Mouse (Mus musculus): ENCODE measurements around the gene Irgc1. TPM values are rescaled to one million over a fixed set of nuclear protein-coding genes. Genes with fewer than 3 reads are reported as not detected.
A peak's percentile ranks its signal among the peaks of the same experiment; 100 is the strongest.
"Not testable (repeated sequence)": the region's sequence is repeated elsewhere in the genome, so short reads cannot be mapped to it uniquely, and the experiment has no call there.

Irgc1 gene
- total RNA-seq (2014; fragmentation: Nextera tagmentation) (not detected in 2 replicates), total RNA-seq (2017) (not detected in 2 replicates)

- ATAC-seq (replicated peaks; ENCODE audit: poor library complexity, severe bottlenecking), result peak; percentile 50
Observed at GRCm38 (mm10) chr7:24451855-24452311, at the start of gene Irgc1. Gene Irgc1, minus strand, starts transcription at chr7:24452297.

- ATAC-seq (replicated peaks; ENCODE audit: poor library complexity, severe bottlenecking), result no peak
Observed at GRCm38 (mm10) chr7:24501492-24501891, 49.4 kb upstream of the Irgc1 start.

DNA sequence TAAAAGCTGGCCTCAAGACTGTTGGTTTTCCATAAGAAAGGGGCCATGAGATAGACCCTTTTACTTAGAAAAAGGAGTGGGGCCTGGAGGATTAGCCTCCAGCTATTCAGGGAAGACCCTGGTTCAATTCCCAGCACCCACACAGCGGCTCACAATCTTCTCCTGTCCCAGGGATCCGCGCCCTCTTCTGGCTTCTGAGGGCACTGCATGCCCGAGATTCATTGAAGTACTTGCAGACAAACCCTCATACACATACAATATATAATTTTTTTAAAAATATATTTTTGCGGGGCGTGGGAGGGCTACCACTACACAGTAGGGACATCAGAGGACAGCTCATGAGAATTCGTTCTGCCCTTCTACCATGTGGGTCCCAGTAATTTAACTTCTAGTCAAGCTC is 48.8 kb upstream of the Irgc1 start:
- ATAC-seq (replicated peaks; ENCODE audit: poor library complexity, severe bottlenecking), result no peak; the same call in 1 of the 2 replicates

DNA sequence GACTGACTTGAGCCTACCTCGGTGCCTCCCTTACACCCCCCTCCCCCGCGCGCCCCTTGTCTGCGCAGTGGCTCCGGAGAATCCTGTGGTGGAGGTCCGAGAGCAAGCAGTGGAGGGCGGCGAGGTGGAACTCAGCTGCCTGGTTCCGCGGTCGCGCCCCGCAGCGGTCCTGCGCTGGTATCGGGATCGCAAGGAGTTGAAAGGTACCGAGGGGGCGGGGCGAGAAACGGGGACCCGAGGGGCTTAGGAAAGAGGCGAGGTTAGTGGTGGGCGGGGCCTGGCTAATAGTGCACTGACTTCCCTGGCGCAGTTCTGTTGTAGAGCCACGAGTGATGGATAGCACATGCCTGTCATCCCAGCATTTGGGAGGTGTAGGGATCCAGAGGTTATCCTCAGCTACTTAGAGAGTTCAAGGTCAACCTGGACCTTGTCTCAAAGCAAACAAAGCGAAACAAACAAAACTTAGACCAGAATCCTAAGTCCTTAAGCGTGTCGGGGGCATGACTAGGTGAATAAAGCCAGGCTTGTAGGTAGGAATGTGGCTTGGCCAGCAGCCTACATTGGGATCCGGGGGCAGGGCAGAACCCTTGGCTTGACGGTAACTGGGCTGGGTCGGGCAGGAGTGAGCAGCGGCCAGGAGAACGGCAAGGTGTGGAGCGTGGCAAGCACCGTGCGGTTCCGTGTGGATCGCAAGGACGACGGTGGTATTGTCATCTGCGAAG is 47.9 kb upstream of the Irgc1 start:
- ATAC-seq (replicated peaks; ENCODE audit: poor library complexity, severe bottlenecking), result peak; percentile 42

- no peak for ATAC-seq (replicated peaks; ENCODE audit: poor library complexity, severe bottlenecking)
Observed at GRCm38 (mm10) chr7:24488303-24488702, 36.2 kb upstream of the Irgc1 start.

GRCm38 (mm10) chr7:24487403-24487802 is 35.3 kb upstream of the Irgc1 start:
- ATAC-seq (replicated peaks; ENCODE audit: poor library complexity, severe bottlenecking), result no peak

- no peak for ATAC-seq (replicated peaks; ENCODE audit: poor library complexity, severe bottlenecking)
Observed at GRCm38 (mm10) chr7:24486654-24487130, 34.6 kb upstream of the Irgc1 start.

- no peak for ATAC-seq (replicated peaks; ENCODE audit: poor library complexity, severe bottlenecking)
Observed at GRCm38 (mm10) chr7:24485481-24485880, 33.4 kb upstream of the Irgc1 start.

DNA sequence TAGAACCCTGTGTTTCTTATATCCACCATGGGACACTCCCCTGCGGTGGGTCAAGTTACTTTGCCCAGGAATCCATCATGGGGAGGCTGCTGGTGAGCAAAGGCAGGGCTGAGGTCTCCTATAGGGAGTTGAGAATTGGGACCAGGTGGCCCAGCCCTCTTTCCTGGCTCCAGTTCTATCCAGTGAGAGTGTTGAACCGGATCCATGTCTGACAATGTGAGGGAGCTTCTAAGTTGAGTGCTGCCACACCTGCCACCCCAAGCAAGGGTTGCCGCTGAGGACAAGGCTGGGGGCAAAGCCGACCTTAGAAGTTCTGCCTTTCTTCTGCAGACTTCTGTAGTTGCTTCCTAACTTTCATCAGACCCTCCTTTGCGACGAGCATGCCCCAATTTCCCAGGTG is 31.2 kb upstream of the Irgc1 start:
- ATAC-seq (replicated peaks; ENCODE audit: poor library complexity, severe bottlenecking), result not testable (repeated sequence)

DNA sequence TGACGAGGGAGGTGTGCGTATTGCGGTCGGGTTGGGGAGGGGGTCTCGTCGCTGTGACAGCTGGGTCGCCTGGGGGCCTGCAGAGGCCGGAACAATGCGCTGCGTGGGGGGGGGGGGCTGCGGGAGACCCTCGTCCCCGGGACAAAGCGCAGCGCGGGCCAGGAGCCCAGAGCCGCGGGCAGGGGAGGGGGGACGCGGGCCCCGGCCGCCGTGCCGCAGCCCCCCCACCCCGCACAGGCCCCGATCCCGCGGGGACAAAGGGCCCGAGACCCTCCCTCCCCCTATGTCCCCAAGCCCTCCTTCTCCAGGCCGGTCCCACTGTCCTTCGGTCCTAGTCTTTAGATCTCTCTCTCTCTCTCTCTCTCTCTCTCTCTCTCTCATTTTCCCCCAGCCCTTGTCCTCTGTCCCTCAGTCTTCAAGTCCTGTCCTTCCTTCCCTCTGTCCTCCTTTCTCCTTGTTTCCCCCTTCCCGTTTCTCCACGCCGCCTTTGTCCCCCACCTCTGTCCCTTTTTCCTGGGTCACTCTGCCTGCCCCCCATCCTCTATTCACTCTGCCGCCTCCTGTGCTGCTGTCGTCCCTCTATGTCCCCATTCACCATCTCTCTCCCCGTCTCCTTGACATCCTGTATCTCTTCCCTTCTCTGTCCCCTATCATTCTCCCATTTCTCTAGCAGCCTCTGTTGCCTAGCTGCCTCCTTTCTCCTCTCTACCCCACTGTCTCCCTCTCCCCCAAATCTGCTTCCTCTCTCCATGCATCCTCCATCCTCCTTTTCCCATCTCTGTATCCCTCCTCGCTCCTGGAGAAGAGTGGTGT is 30.3 kb upstream of the Irgc1 start:
- ATAC-seq (replicated peaks; ENCODE audit: poor library complexity, severe bottlenecking), result no peak

DNA sequence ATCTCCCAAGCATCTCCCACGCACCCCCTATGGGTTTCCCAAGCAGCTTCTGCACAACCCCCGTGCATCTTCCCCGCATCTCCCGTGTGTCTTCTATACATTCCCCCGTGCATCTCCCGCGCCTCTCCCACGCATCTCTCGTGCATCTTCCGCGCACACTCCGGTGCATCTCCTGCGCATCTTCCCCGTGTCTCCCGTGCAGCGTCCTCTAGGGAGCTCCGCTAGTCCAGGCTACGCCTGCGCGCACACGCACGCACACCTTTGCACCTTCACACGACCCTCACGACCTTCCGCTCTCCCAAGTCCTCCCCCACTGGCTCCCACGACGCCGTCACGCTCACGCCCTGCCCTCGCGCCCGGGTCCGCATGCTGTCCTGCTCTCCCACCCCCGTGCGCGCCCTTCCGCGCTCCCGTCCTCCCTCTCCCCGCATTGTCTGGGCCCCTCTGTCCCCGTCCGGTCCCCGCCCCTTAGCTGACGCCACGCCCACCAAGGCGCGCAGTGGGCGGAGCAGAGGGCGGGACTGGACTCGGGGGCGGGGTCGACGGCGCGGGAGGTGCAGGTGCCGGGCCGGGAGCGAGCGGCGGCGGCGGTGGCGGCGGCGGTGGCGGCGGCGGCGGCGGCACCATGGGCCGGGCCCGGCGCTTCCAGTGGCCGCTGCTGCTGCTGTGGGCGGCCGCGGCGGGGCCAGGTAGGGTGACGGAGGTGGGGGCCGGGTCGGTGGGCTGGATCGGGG is 29.5 kb upstream of the Irgc1 start, which contains the start of gene Cadm4:
Cadm4 (plus strand) TSS at position 550 of the 734 bp plus-strand sequence.
- ATAC-seq (replicated peaks; ENCODE audit: poor library complexity, severe bottlenecking), result peak; percentile 86

- peak; percentile 38 for ATAC-seq (replicated peaks; ENCODE audit: poor library complexity, severe bottlenecking)
Observed at GRCm38 (mm10) chr7:24480986-24481473, 28.9 kb upstream of the Irgc1 start.

- ATAC-seq (replicated peaks; ENCODE audit: poor library complexity, severe bottlenecking), result no peak
Observed at GRCm38 (mm10) chr7:24480121-24480941, 28.2 kb upstream of the Irgc1 start.

- no peak for ATAC-seq (replicated peaks; ENCODE audit: poor library complexity, severe bottlenecking)
Observed at GRCm38 (mm10) chr7:24479685-24480084, 27.6 kb upstream of the Irgc1 start.

DNA sequence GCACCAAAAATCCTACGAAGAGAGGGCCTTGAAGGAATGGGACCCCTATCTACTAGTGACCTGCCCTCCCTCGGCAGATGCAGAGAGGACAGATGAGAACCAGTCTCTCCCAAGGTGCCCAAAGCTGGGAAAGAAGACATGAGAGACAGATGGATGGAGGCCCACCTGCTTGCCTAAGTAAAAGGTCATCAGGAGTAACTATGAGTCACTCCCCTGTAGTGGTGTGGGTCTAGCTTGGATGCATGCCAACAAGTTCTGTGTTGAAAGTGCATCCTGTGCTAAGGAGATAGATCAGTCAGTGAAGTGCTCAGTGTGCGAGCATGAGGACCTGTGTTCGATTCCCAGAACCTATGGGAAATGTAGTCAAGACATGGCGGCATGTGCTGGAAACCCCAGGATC is 26.8 kb upstream of the Irgc1 start:
- no peak for ATAC-seq (replicated peaks; ENCODE audit: poor library complexity, severe bottlenecking)

DNA sequence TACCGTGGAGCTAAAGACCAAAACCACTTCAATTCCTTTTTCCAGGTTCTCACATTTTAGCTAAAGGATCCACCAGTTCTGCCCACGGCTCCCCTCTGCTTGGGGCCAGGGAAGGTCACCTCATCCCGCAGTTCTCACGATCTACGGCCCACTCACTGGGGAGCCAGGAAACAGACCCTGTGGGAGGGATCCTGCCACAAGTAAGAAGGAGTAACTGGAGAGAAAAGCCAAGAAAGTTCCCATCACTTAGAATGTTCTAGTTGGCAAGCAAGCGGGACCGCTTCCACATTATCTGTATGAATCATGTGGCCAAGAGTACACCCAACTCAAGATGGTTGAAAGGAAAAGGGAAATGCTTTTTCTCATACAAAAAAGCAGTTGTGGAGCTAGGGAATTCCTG is 24.8 kb upstream of the Irgc1 start:
- ATAC-seq (replicated peaks; ENCODE audit: poor library complexity, severe bottlenecking), result no peak

DNA sequence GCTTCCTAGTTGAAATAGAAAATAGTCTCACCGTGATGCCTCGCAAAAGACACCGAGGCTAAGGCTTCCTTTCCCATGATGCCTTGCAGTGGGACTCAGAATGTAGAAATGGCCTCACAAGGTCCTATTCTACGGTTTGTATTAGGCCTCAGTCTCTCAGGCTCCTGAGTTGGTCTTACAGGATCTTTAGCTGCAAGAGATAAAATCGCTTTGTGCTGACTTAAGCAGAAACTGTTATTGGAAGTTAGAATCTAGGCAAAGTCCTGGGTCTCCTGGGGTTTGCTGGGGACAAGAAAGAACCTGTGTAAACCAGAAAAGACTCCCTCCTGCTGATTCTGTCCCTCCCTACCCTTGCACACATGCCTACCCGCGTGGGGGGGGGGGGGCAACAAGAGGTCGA is 24.2 kb upstream of the Irgc1 start:
- ATAC-seq (replicated peaks; ENCODE audit: poor library complexity, severe bottlenecking), result no peak

- no peak for ATAC-seq (replicated peaks; ENCODE audit: poor library complexity, severe bottlenecking)
Observed at GRCm38 (mm10) chr7:24474811-24475506, 22.9 kb upstream of the Irgc1 start.

All from granulocyte monocyte progenitor cell, adult 5-6 weeks (primary cell).